Mouse (Mus musculus) v-Abl transformed pro-B cells (cell line): ENCODE data around the gene Sema3a.

Source experiments
- in situ Hi-C, 2 experiments: fragments of 400-800 bp; cut with MboI; formaldehyde crosslinking; loops; one replicate each; pipeline ENCODE4 v1.15.1; 2025; ENCODE audit not compliant: unreplicated experiment in 2 of 2

Gene Sema3a

GRCm38 (mm10) chr5:13318728-13319429, 193.7 kb downstream of the Sema3a start:
- in situ Hi-C loops: no loop called here

GRCm38 (mm10) chr5:13320138-13320537, 194.9 kb downstream of the Sema3a start:
- in situ Hi-C loops: no loop called here

- in situ Hi-C loops: no loop called here
Observed at GRCm38 (mm10) chr5:13327281-13327680, 202.1 kb downstream of the Sema3a start.

- in situ Hi-C loops: no loop called here
Observed at GRCm38 (mm10) chr5:13331412-13331811, 206.2 kb downstream of the Sema3a start.

GRCm38 (mm10) chr5:13337665-13338064, 212.5 kb downstream of the Sema3a start:
- in situ Hi-C loops: no loop called here

GRCm38 (mm10) chr5:13347068-13347467, 221.9 kb downstream of the Sema3a start:
- in situ Hi-C loops: no loop called here

GRCm38 (mm10) chr5:13351611-13352010, 226.4 kb downstream of the Sema3a start:
- in situ Hi-C loops: no loop called here

- in situ Hi-C loops: no loop called here
Observed at GRCm38 (mm10) chr5:13352995-13353394, 227.8 kb downstream of the Sema3a start.

- in situ Hi-C loops: no loop called here
Observed at GRCm38 (mm10) chr5:13353539-13353938, 228.3 kb downstream of the Sema3a start.

GRCm38 (mm10) chr5:13354913-13355312, 229.7 kb downstream of the Sema3a start:
- in situ Hi-C loops: no loop called here

- in situ Hi-C loops: no loop called here
Observed at GRCm38 (mm10) chr5:13358770-13359169, 233.6 kb downstream of the Sema3a start.

GRCm38 (mm10) chr5:13360711-13361110, 235.5 kb downstream of the Sema3a start:
- in situ Hi-C loops: no loop called here

- in situ Hi-C loops: no loop called here
Observed at GRCm38 (mm10) chr5:13365108-13365507, 239.9 kb downstream of the Sema3a start.

- in situ Hi-C loops: no loop called here
Observed at GRCm38 (mm10) chr5:13379223-13379622, 254.0 kb downstream of the Sema3a start.

- in situ Hi-C loops: no loop called here
Observed at GRCm38 (mm10) chr5:13384047-13384446, 258.8 kb downstream of the Sema3a start.

- in situ Hi-C loops: no loop called here
Observed at GRCm38 (mm10) chr5:13384714-13385113, 259.5 kb downstream of the Sema3a start.

- in situ Hi-C loops: no loop called here
Observed at GRCm38 (mm10) chr5:13386603-13387002, 261.4 kb downstream of the Sema3a start.

GRCm38 (mm10) chr5:13387679-13388078, 262.5 kb downstream of the Sema3a start:
- in situ Hi-C loops: no loop called here

- in situ Hi-C loops: loop anchor here in 1 of 2 experiments (10.0 kb wide), 1 partner anchor 815 kb away; no protein-coding TSS in a partner anchor
Observed at GRCm38 (mm10) chr5:13389995-13390394, 264.8 kb downstream of the Sema3a start.

- in situ Hi-C loops: no loop called here
Observed at GRCm38 (mm10) chr5:13405432-13405831, 280.2 kb downstream of the Sema3a start.

- in situ Hi-C loops: no loop called here
Observed at GRCm38 (mm10) chr5:13406131-13406530, 280.9 kb downstream of the Sema3a start.

- in situ Hi-C loops: no loop called here
Observed at GRCm38 (mm10) chr5:13411920-13412319, 286.7 kb downstream of the Sema3a start.
